Mouse (Mus musculus): Measurements from ENCODE around the gene Ptprcap.

The Ptprcap gene

GRCm38 (mm10) chr19:4194776-4195650 lies 41.6 kb downstream of the Ptprcap start:
- DNase-seq (ENCODE audit: low spot score): no peak

- DNase-seq (ENCODE audit: low spot score): no peak
These were observed 42.6 kb downstream of the Ptprcap start for GRCm38 (mm10) chr19:4196048-4196447.

GRCm38 (mm10) chr19:4196548-4196947 lies 43.1 kb downstream of the Ptprcap start:
- no peak for DNase-seq (ENCODE audit: low spot score)

GRCm38 (mm10) chr19:4197180-4197579 lies 43.8 kb downstream of the Ptprcap start:
- no peak for DNase-seq (ENCODE audit: low spot score)

- peak; percentile 85 for DNase-seq (ENCODE audit: low spot score)
These were observed 48.0 kb downstream of the Ptprcap start, which contains the start of gene Rad9a for GRCm38 (mm10) chr19:4201291-4201909. Gene Rad9a (minus strand): TSS chr19:4201662.

- DNase-seq (ENCODE audit: low spot score): no peak
These were observed 48.7 kb downstream of the Ptprcap start for GRCm38 (mm10) chr19:4202149-4202548.

GRCm38 (mm10) chr19:4203148-4203547 lies 49.7 kb downstream of the Ptprcap start:
- no peak for DNase-seq (ENCODE audit: low spot score)

- DNase-seq (ENCODE audit: low spot score): no peak
These were observed 50.4 kb downstream of the Ptprcap start for GRCm38 (mm10) chr19:4203604-4204326.

GRCm38 (mm10) chr19:4204889-4205288 lies 51.5 kb downstream of the Ptprcap start:
- DNase-seq (ENCODE audit: low spot score): no peak
